Mouse (Mus musculus) ovary, adult 2 months (tissue): ENCODE results near the gene Mcrip1. TPM values are rescaled to one million over a fixed set of nuclear protein-coding genes. Genes with fewer than 3 reads are reported as not detected.

ENCODE experiments used
- polyA plus RNA-seq: library from polyadenylated mRNA; depleted of rRNA; stranded (reverse); fragments of >200 nt; gene quantifications from 2 replicates; pipeline ENCODE4 v1.2.3, GENCODE M21; 2012; rRNA removed

Mcrip1 gene
- polyA plus RNA-seq = 185 and 195 TPM in 2 replicates

GRCm38 (mm10) chr11:120549168-120549945 is at the start of gene Mcrip1:
Gene Mcrip1, minus strand, starts transcription at chr11:120549727.

GRCm38 (mm10) chr11:120598283-120598989 is 48.9 kb upstream of the Mcrip1 start, which contains the start of the genes Alyref and Anapc11:
Gene Alyref, minus strand, starts transcription at chr11:120598365.
Gene Anapc11, plus strand, starts transcription at chr11:120598421.

GRCm38 (mm10) chr11:120581490-120582267 is 32.2 kb upstream of the Mcrip1 start, which contains the start of gene Arhgdia:
Gene Arhgdia, minus strand, starts transcription at chr11:120581624.

GRCm38 (mm10) chr11:120572752-120573584 is 23.4 kb upstream of the Mcrip1 start, which contains the start of gene P4hb:
Gene P4hb, minus strand, starts transcription at chr11:120573253.

GRCm38 (mm10) chr11:120550810-120551440 is 1.4 kb upstream of the Mcrip1 start, which contains the start of gene Ppp1r27:
Gene Ppp1r27, minus strand, starts transcription at chr11:120551132.

GRCm38 (mm10) chr11:120530085-120530964 is 19.2 kb downstream of the Mcrip1 start, which contains the start of gene Gcgr:
Gene Gcgr, plus strand, starts transcription at chr11:120530699.

Other genes with a start within 250 kb of the Mcrip1 start
- 1,216 and 1,304 TPM in 2 replicates for gene Actg1, start 201.2 kb downstream of the Mcrip1 start, polyA plus RNA-seq
- gene Fscn2, start 188.2 kb downstream of the Mcrip1 start, polyA plus RNA-seq = 0.22 and 0.51 TPM in 2 replicates
- 110 and 134 TPM in 2 replicates for gene Faap100, start 171.0 kb downstream of the Mcrip1 start, polyA plus RNA-seq
- gene Nploc4, start 112.0 kb downstream of the Mcrip1 start, polyA plus RNA-seq = 106 and 121 TPM in 2 replicates
- 0.13 TPM in 1 of 2 replicates, not detected in the other for gene Tspan10, start 107.1 kb downstream of the Mcrip1 start, polyA plus RNA-seq
- gene Pde6g, start 96.2 kb downstream of the Mcrip1 start, polyA plus RNA-seq = 1.1 and 1.2 TPM in 2 replicates
- 30.5 and 34.8 TPM in 2 replicates for gene Oxld1, start 91.7 kb downstream of the Mcrip1 start, polyA plus RNA-seq
- 13.1 and 17.5 TPM in 2 replicates for gene Ccdc137, start 91.6 kb downstream of the Mcrip1 start, polyA plus RNA-seq
- gene Arl16, start 82.1 kb downstream of the Mcrip1 start, polyA plus RNA-seq = 31.1 and 35.0 TPM in 2 replicates
- 115 and 155 TPM in 2 replicates for gene Mrpl12, start 65.1 kb downstream of the Mcrip1 start, polyA plus RNA-seq
- 226 and 229 TPM in 2 replicates for gene Slc25a10, start 57.9 kb downstream of the Mcrip1 start, polyA plus RNA-seq
- gene Gcgr, start 19.0 kb downstream of the Mcrip1 start, polyA plus RNA-seq = 2.3 and 3.3 TPM in 2 replicates
- not detected in 2 replicates for gene Ppp1r27, start 1.4 kb upstream of the Mcrip1 start, polyA plus RNA-seq
- gene P4hb, start 23.5 kb upstream of the Mcrip1 start, polyA plus RNA-seq = 355 TPM in 2 replicates
- gene Arhgdia, start 31.9 kb upstream of the Mcrip1 start, polyA plus RNA-seq = 779 and 887 TPM in 2 replicates
- 30.8 and 42.7 TPM in 2 replicates for gene Alyref, start 48.6 kb upstream of the Mcrip1 start, polyA plus RNA-seq
- 189 and 219 TPM in 2 replicates for gene Anapc11, start 48.7 kb upstream of the Mcrip1 start, polyA plus RNA-seq
- 2.6 and 4.4 TPM in 2 replicates for gene Npb, start 58.8 kb upstream of the Mcrip1 start, polyA plus RNA-seq
- gene Pcyt2, start 68.2 kb upstream of the Mcrip1 start, polyA plus RNA-seq = 279 and 305 TPM in 2 replicates
- 77.5 and 98.2 TPM in 2 replicates for gene Sirt7, start 75.5 kb upstream of the Mcrip1 start, polyA plus RNA-seq
- gene Mafg, start 83.9 kb upstream of the Mcrip1 start, polyA plus RNA-seq = 75.0 and 78.0 TPM in 2 replicates
- 10.8 and 14.3 TPM in 2 replicates for gene Pycr1, start 94.0 kb upstream of the Mcrip1 start, polyA plus RNA-seq
- 0.18 TPM in 1 of 2 replicates, not detected in the other for gene Myadml2, start 98.4 kb upstream of the Mcrip1 start, polyA plus RNA-seq
- gene Notum, start 111.4 kb upstream of the Mcrip1 start, polyA plus RNA-seq = 12.7 and 13.6 TPM in 2 replicates
- gene Aspscr1, start 123.2 kb upstream of the Mcrip1 start, polyA plus RNA-seq = 130 and 142 TPM in 2 replicates
- gene Cenpx, start 164.0 kb upstream of the Mcrip1 start, polyA plus RNA-seq = 57.2 and 79.0 TPM in 2 replicates
- 97.4 and 99.6 TPM in 2 replicates for gene Lrrc45, start 164.2 kb upstream of the Mcrip1 start, polyA plus RNA-seq
- gene Rac3, start 171.7 kb upstream of the Mcrip1 start, polyA plus RNA-seq = 54.5 and 76.4 TPM in 2 replicates
- gene Dcxr, start 177.6 kb upstream of the Mcrip1 start, polyA plus RNA-seq = 317 and 369 TPM in 2 replicates
- gene Cbr2, start 182.4 kb upstream of the Mcrip1 start, polyA plus RNA-seq = 193 and 267 TPM in 2 replicates
- gene Hmga1b, start 213.1 kb upstream of the Mcrip1 start, polyA plus RNA-seq = 0.31 and 7.3 TPM in 2 replicates
- 74.0 and 77.8 TPM in 2 replicates for gene Rfng, start 234.5 kb upstream of the Mcrip1 start, polyA plus RNA-seq
- gene Gps1, start 234.5 kb upstream of the Mcrip1 start, polyA plus RNA-seq = 283 and 304 TPM in 2 replicates
- gene Dus1l, start 246.7 kb upstream of the Mcrip1 start, polyA plus RNA-seq = 54.8 and 64.2 TPM in 2 replicates